Mouse (Mus musculus) ZHBTc4 (cell line): Measurements from ENCODE around the gene Slc6a9.

ENCODE experiments used
- DNase-seq: peaks from one replicate; pipeline ENCODE4 v3.0.0-alpha.2; 2011; ENCODE audit warnings: low read depth, low spot score

Slc6a9 gene

GRCm38 (mm10) chr4:117834457-117834844 lies at the start of gene Slc6a9:
Gene Slc6a9, plus strand, starts transcription at chr4:117834506.
- DNase-seq, result no peak

GRCm38 (mm10) chr4:117786963-117787362 lies 47.3 kb upstream of the Slc6a9 start:
- peak; percentile 85 for DNase-seq

- no peak for DNase-seq
These were observed 46.0 kb upstream of the Slc6a9 start for GRCm38 (mm10) chr4:117788308-117788707.

DNA sequence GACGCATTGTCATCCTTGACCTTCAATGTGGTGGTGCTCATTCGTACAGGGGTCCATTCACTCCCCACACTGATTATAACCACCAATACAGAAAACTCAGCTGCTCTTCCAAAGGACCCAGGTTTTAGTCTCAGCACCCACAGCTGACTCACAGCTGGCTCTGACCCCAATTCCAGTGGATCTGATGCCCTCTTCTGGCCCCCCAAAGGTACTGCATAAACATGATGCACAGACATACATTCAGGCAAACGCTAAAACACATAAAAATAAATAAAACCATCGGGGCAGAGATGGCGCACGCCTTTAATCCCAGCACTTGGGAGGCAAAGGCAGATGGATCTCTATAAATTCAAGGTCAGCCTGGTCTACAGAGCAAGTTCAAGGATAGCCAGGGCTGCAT lies 34.4 kb upstream of the Slc6a9 start:
- DNase-seq, result peak; percentile 51

DNA sequence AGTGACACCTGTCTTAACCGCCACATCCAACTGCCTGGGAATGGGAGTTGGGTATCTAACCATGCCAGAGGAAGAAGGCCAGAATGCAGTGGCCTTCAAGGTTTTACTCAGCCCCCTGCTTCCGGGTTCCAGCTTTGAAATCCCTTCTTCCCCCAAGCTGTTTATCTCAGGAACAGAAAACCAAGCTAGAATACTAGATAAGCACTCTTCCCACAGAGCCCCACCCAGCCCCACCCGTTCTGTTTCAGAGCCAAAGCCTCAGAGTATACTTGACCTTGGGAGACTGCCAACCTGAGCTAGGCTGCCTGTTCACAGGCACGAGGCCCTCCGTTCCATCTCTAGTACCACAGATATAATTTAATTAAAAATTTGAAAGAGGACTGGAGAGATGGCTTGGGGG lies 27.3 kb upstream of the Slc6a9 start:
- no peak for DNase-seq

GRCm38 (mm10) chr4:117810933-117811332 lies 23.4 kb upstream of the Slc6a9 start:
- no peak for DNase-seq

DNA sequence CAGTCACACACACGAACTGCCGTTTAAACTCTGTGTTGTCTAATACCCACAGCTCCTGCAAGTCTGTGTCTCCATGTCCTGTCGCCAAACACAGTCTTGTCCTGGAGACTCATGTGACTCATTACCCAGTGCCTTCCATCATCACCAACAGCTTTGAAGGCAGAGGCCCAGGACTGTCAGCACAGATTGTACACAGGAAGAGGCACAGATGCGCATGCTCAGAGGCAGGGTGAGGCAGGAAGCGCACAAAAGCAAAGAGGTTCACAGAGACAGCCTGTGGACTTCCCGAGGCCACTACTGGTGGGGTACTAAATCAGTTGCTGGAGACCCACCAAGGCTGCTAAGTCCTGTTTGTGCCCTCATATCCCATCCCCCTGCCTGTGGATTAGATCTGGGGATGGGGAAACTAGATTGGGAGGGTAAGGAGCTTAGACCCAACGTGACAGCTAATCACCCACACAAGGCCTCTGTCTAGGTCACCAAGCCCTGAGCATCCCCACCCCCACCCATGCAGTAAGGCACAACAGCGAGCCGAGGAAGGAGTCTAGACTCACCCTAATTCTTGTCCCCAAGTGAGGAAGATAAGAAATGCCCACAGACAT lies 20.6 kb upstream of the Slc6a9 start:
- DNase-seq, result peak; percentile 45

DNA sequence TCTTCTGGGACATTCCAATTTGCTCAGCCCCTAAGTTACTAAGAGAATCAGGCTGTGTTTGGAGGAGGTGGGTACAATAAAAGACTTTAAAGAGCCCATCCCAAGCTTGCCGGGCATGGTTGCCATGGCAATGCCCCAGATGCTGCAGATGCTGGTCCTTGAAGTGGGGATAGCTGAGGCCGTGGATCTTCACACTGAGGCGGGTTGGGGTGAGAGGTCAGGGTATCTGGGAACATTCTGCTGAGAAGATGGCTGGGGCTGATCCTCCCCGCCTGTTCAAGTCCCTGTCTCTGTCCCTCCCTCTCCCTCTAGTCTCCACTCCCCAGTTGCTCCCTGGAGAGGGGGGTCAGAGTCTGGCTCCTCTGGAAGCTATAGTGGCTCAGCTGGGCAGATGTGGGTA lies 20.0 kb upstream of the Slc6a9 start:
- no peak for DNase-seq

DNA sequence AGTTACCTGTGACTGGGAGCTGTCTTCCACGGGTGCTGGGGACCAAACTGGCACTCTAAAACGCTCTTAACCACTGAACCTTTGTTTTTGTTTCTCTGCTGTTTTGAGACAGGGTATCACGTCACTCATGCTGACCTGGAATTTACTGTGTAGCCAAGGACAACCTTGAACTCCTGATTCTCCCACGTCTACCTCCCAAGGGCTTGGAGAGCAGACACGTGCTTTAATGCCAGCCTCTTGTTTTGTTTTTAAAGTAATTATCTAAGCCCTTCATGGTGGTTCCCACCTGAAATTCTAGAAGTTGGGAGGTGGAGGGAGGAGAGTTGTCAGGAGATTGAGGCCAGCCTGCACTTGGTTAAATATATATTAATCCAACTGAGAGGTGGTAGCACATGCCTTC lies 17.5 kb upstream of the Slc6a9 start:
- DNase-seq, result no peak

- peak; percentile 28 for DNase-seq
These were observed 16.3 kb upstream of the Slc6a9 start for GRCm38 (mm10) chr4:117818032-117818431.

GRCm38 (mm10) chr4:117828572-117829145 lies 5.6 kb upstream of the Slc6a9 start:
- no peak for DNase-seq

DNA sequence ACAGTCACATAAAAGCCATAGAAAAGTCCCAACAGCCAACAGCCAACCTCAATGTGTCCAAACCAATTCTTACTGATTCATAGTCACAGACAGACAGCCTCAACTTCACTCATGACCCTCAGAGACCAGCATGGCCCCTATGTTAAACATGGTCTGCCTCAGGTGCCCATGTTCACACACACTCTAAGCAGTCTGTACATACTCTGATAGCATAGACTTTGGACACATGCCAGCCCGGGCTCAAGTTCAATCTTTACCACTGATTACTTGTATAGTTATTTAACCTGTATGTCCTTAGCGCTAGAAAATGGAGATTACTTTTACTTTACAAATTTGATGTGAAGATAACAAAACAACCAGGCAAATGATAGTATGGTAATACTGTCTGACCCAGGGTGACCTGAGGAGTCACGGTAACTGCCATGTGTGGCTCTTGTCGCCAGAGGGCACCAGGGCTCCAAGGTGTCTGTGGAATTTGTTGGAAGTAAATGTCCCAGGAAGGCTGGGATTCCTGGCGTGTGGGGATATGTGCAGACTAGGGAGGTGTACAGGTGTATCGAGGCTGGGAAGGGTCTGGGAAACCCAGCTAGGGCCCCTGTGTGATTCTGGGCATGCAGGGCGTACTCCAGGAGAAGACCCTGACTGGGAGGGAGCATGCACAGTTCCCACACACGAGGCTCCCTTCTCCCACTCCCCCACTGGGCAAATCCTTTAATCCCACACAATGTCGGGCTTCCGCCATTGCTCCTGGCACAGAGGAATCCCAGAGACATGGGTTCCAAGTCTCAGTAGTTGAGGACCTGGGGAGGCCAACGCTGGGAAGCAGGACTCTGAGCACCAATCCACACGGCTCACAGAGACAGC lies 4.8 kb upstream of the Slc6a9 start:
- DNase-seq, result peak; percentile 84

GRCm38 (mm10) chr4:117830124-117830551 lies 4.2 kb upstream of the Slc6a9 start:
- no peak for DNase-seq

DNA sequence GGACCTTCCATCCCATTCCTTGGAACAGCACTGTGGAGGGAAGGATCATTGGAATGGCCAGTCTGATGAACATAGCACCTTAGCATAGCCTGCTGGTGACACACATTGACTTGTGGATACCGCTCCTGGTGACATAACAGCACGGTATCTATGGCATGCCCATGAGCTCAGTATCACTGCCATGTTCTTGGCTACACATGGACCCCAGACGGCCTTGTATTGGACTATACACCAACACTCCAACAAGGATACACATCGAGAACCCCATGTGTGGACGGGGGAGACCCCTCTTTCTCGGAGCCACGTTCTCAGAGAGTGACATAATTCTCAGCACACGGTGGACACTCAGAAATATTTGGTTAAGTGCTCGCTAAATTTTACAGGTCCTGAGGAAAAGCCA lies 3.5 kb upstream of the Slc6a9 start:
- DNase-seq, result no peak

GRCm38 (mm10) chr4:117831499-117831898 lies 2.8 kb upstream of the Slc6a9 start:
- no peak for DNase-seq

DNA sequence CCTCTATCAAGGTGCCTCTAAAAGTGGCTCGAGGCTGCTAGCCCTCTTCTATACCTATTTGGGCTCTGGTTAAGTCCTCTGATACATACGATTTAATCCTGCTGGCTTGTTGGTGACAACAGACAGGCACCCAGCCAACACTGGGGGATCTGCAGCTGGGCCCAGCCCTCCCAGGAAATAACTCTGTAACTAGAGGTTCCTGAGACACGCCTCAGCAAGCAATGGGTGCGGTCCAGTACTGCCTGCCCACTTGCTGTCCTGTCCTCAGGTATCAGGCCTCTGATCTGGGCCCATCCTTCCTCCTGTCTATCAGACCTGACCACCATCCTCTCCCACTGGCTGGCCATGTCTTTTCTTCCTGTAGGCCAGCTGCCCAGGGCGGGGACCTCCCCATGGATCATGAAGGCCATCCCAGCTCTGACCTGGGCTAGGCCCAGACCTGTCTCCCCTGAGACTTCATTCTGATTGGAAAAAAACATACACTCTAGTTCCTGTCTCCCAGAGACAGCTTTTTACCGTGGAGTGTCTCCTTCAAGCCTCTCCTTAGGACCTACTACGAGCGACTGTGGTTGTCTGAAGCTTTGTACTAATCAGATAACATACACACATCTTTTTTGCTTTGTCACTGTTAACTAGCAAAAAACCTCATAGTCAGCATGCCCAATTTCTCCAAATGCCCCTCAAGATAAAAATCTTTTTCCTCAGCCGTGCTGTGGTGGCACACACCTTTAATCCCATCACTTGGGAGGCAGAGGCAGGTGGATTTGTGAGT lies 2.2 kb upstream of the Slc6a9 start:
- DNase-seq, result no peak

- peak; percentile 89 for DNase-seq
These were observed 682 bp downstream of the Slc6a9 start for GRCm38 (mm10) chr4:117834845-117835530.

DNA sequence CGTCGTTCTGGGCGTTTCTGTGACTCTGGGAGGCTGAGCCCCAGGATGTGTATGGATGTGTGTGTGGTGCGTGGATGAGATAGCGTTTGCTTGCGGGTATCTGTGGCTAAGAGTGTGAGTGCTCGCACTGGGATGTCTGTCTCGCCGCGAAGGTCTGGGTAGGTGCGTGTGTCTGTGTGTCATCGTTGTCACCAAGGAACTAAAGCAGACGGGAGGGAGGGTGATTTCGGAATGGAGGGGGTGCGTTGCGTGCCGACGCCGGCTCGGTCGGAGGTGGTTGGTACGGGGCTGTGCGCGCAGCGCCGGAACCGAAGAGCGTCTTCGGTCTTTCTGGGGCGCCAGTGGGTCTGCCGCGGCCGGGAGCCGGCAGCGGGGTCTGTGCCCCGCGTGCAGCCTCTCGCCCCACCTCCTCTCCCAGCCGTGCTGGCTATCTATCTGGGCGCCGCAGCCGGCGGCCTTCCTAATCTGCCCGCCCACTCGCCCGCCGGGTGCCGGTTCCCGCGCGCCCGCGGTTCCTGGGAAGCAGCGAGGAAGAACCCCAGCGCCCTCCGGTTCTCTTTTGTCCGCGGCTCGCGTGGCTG lies 1.3 kb downstream of the Slc6a9 start:
- peak; percentile 66 for DNase-seq

GRCm38 (mm10) chr4:117836204-117836767 lies 2.0 kb downstream of the Slc6a9 start:
- peak; percentile 94 for DNase-seq

DNA sequence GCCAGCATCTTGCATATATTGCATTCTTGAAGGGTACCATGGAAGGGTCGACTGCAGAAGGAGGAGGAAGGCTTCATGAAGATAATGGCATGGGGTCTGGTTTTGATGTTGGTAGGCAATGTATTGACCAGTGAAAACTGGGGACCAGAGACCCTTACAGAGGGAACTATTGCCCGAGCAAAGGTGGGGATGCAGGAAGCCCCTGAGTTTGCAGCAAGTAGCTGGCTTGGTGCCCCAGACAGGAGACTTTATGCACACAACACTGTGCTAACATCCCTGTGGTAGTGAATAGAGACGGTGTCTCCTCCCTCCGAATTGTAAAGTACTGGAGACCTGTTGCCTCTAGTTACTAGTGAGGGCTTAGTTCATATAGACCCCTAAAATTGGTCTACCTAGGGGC lies 3.0 kb downstream of the Slc6a9 start:
- DNase-seq, result no peak

GRCm38 (mm10) chr4:117839366-117839765 lies 5.1 kb downstream of the Slc6a9 start:
- no peak for DNase-seq
